In the genomic region with DNA sequence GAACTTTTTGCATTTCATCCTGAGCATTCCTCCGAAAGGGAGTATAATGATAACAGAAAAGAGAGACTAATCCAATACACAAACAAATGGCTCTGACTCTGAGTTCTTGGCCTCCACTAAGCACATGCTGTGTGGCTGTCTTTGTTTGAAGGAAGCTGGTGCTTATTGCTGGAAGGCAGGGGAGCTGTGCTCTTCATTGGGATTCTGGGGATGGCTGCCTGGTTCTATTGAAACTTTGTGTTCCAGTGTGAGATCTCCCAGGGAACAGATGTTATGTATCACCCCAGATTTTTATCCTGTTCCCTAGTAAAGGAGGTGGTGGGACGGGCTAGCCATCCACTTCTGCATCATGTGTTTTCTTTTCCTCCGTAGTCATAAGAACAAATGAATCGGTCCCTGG, we compare ENCODE assay signal across 12 mouse cellular contexts.
A peak's percentile ranks its signal among the peaks of the same experiment; 100 is the strongest.
DNase-seq lines count a peak whose midpoint lies in the region; ATAC-seq and TF ChIP-seq lines count a peak whose summit lies in the region.
"Had no signal": no experiment of that assay in that cellular context is flagged by ENCODE, and none has a peak within 500 bp of the region (broad histone marks: within the 10 kb centered on the region; RNA-seq: fewer than 3 reads in every experiment).

No protein-coding gene starts in this region.

- H3K9me3 ChIP-seq in forebrain, embryonic 10.5 days, result no peaks in the 10 kb centered on the region
- H3K9me3 ChIP-seq in forebrain, embryonic 15.5 days, result no peaks in the 10 kb centered on the region
- H3K9me3 ChIP-seq in limb, embryonic 13.5 days, result no peaks in the 10 kb centered on the region
- H3K9me3 ChIP-seq in limb, embryonic 10.5 days (replicated peaks), result no peaks in the 10 kb centered on the region
- no peaks in the 10 kb centered on the region; the same call in 1 of the 2 replicates for H3K9me3 ChIP-seq in hindbrain, postnatal 0 days (ENCODE audit: low read length)
- H3K9me3 ChIP-seq in neural tube, embryonic 14.5 days (ENCODE audit: control insufficient read depth, low read length), result no peaks in the 10 kb centered on the region
- H3K9me3 ChIP-seq: embryonic facial prominence, embryonic 12.5 days had no signal

- H3K27ac ChIP-seq in forebrain, embryonic 10.5 days, result peak overlapping the region; percentile 60; the same call in 1 of the 2 replicates
- H3K27ac ChIP-seq in forebrain, embryonic 15.5 days (replicated peaks), result no peak overlapping the region
- H3K27ac ChIP-seq in limb, embryonic 13.5 days, result peak overlapping the region; percentile 10; the same call in 1 of the 2 replicates
- no peak overlapping the region for H3K27ac ChIP-seq in limb, embryonic 10.5 days
- H3K27ac ChIP-seq in hindbrain, postnatal 0 days, result peak overlapping the region; percentile 8
- H3K27ac ChIP-seq in neural tube, embryonic 14.5 days (ENCODE audit: low read depth, low read length), result peak overlapping the region; percentile 22; the same call in 1 of the 2 replicates
- H3K27ac ChIP-seq: embryonic facial prominence, embryonic 12.5 days had no signal

- no peaks in the 10 kb centered on the region for H3K27me3 ChIP-seq in forebrain, embryonic 10.5 days (ENCODE audit: poor library complexity, severe bottlenecking)
- H3K27me3 ChIP-seq in forebrain, embryonic 15.5 days, result no peaks in the 10 kb centered on the region
- H3K27me3 ChIP-seq in limb, embryonic 13.5 days, result no peaks in the 10 kb centered on the region
- H3K27me3 ChIP-seq in limb, embryonic 10.5 days (ENCODE audit: low read depth, poor library complexity, severe bottlenecking), result no peaks in the 10 kb centered on the region
- H3K27me3 ChIP-seq in hindbrain, postnatal 0 days (ENCODE audit: insufficient read depth, low read length), result no peaks in the 10 kb centered on the region
- H3K27me3 ChIP-seq in neural tube, embryonic 14.5 days (ENCODE audit: control insufficient read depth, insufficient read depth, low read length), result no peaks in the 10 kb centered on the region
- H3K27me3 ChIP-seq: embryonic facial prominence, embryonic 12.5 days had no signal

- DNase-seq in forebrain, embryonic 10.5 days (ENCODE audit: extremely low spot score, low spot score), result no peak
- DNase-seq in limb, embryonic 10.5 days (ENCODE audit: low spot score), result no peak
- DNase-seq in hindbrain, postnatal 0 days (ENCODE audit: low spot score), result peak; percentile 74
- DNase-seq in left cerebral cortex, adult 8-10 months (ENCODE audit: low spot score in 2 of 2), result no peak
- DNase-seq in embryo, embryonic 10.5 days (ENCODE audit: low spot score), result no peak
- DNase-seq: adrenal gland, adult 2 months; kidney, postnatal 14 days; lung, embryonic 14.5 days had no signal

- no peaks in the 10 kb centered on the region for H3K36me3 ChIP-seq in forebrain, embryonic 10.5 days (replicated peaks)
- H3K36me3 ChIP-seq in forebrain, embryonic 15.5 days, result no peaks in the 10 kb centered on the region
- H3K36me3 ChIP-seq in limb, embryonic 13.5 days, result no peaks in the 10 kb centered on the region
- no peaks in the 10 kb centered on the region for H3K36me3 ChIP-seq in limb, embryonic 10.5 days
- no peaks in the 10 kb centered on the region for H3K36me3 ChIP-seq in hindbrain, postnatal 0 days (ENCODE audit: insufficient read depth, low read length)
- no peaks in the 10 kb centered on the region for H3K36me3 ChIP-seq in neural tube, embryonic 14.5 days (ENCODE audit: control insufficient read depth, insufficient read depth, low read length)
- H3K36me3 ChIP-seq: embryonic facial prominence, embryonic 12.5 days had no signal

- WGBS in forebrain, embryonic 10.5 days, result 52% methylated on average over 4 of the region's 4 CpGs
- WGBS in forebrain, embryonic 15.5 days, result 26% methylated on average over 4 of the region's 4 CpGs
- WGBS in limb, embryonic 13.5 days, result 63% methylated on average over 4 of the region's 4 CpGs
- 86% methylated on average over 4 of the region's 4 CpGs for WGBS in limb, embryonic 10.5 days
- 19% methylated on average over 4 of the region's 4 CpGs for WGBS in hindbrain, postnatal 0 days
- 35% methylated on average over 4 of the region's 4 CpGs for WGBS in neural tube, embryonic 14.5 days

- H3K4me3 ChIP-seq in forebrain, embryonic 10.5 days, result no peak overlapping the region
- H3K4me3 ChIP-seq in forebrain, embryonic 15.5 days, result no peak overlapping the region
- H3K4me3 ChIP-seq in limb, embryonic 13.5 days, result no peak overlapping the region
- no peak overlapping the region for H3K4me3 ChIP-seq in limb, embryonic 10.5 days
- no peak overlapping the region for H3K4me3 ChIP-seq in hindbrain, postnatal 0 days (ENCODE audit: low read length)
- no peak overlapping the region for H3K4me3 ChIP-seq in neural tube, embryonic 14.5 days (ENCODE audit: low read depth, low read length)
- H3K4me3 ChIP-seq: embryonic facial prominence, embryonic 12.5 days had no signal

- no peak for ATAC-seq in forebrain, embryonic 15.5 days (replicated peaks)
- ATAC-seq in limb, embryonic 13.5 days (ENCODE audit: low FRiP score, low read depth), result no peak
- ATAC-seq in hindbrain, postnatal 0 days, result peak; percentile 84
- ATAC-seq in neural tube, embryonic 14.5 days (ENCODE audit: low read depth), result no peak

- H3K4me2 ChIP-seq in forebrain, embryonic 15.5 days (replicated peaks), result no peak overlapping the region
- H3K4me2 ChIP-seq in limb, embryonic 13.5 days (replicated peaks), result no peak overlapping the region
- H3K4me2 ChIP-seq in hindbrain, postnatal 0 days (ENCODE audit: low read depth, low read length), result no peak overlapping the region
- H3K4me2 ChIP-seq in neural tube, embryonic 14.5 days (ENCODE audit: low read depth, low read length), result no peak overlapping the region
- H3K4me2 ChIP-seq: embryonic facial prominence, embryonic 12.5 days; lung, embryonic 14.5 days had no signal

- H3K9ac ChIP-seq in forebrain, embryonic 15.5 days (replicated peaks), result no peak overlapping the region
- H3K9ac ChIP-seq in limb, embryonic 13.5 days, result no peak overlapping the region
- H3K9ac ChIP-seq in hindbrain, postnatal 0 days (replicated peaks; ENCODE audit: low read length), result no peak overlapping the region
- H3K9ac ChIP-seq in neural tube, embryonic 14.5 days (replicated peaks; ENCODE audit: low read depth, low read length), result no peak overlapping the region
- H3K9ac ChIP-seq: embryonic facial prominence, embryonic 12.5 days; lung, embryonic 14.5 days had no signal

- TF ChIP-seq CTCF in hindbrain, postnatal 0 days (IDR thresholded peaks at IDR 0.05; ENCODE audit: low read depth), result no peak

- peaks cover 12% of the 10 kb centered on the region for H3K4me1 ChIP-seq in forebrain, embryonic 10.5 days
- H3K4me1 ChIP-seq in forebrain, embryonic 15.5 days, result peaks cover 3% of the 10 kb centered on the region; the same call in 1 of the 2 replicates
- peaks cover 10% of the 10 kb centered on the region for H3K4me1 ChIP-seq in limb, embryonic 13.5 days
- peaks cover 10% of the 10 kb centered on the region for H3K4me1 ChIP-seq in limb, embryonic 10.5 days
- H3K4me1 ChIP-seq in hindbrain, postnatal 0 days (ENCODE audit: insufficient read depth, low read length), result no peaks in the 10 kb centered on the region
- no peaks in the 10 kb centered on the region for H3K4me1 ChIP-seq in neural tube, embryonic 14.5 days (ENCODE audit: control insufficient read depth, insufficient read depth, low read length)
- H3K4me1 ChIP-seq: embryonic facial prominence, embryonic 12.5 days had no signal

Comparison
In these comparisons a context has a peak if more than half of its experiments do, and no peak if none do; other contexts are left out.
1. H3K27ac ChIP-seq: peak in forebrain, embryonic 10.5 days (single experiment), limb, embryonic 13.5 days (single experiment), hindbrain, postnatal 0 days (single experiment) and neural tube, embryonic 14.5 days (single experiment); none in forebrain, embryonic 15.5 days (single experiment) and limb, embryonic 10.5 days (single experiment).